Mouse (Mus musculus) cerebral cortex, adult 2 months (tissue): ENCODE measurements around the gene Tnfrsf8.

Experiments used
- WGBS: fragments of 180-500 bp; shearing (Covaris S2); methylation state at CpG from one replicate; pipeline ENCODE4 v1.1.7; 2018; 5-methylcytosine and 5-hydroxymethylcytosine counted together

The Tnfrsf8 gene

GRCm38 (mm10) chr4:145267631-145268110 lies 47.3 kb downstream of the Tnfrsf8 start:
- 51% methylated on average over 4 of the region's 4 CpGs for WGBS

GRCm38 (mm10) chr4:145266505-145266904 lies 48.5 kb downstream of the Tnfrsf8 start:
- 87% methylated on average over 4 of the region's 4 CpGs for WGBS

- 42% methylated on average over 2 of the region's 2 CpGs for WGBS
Observed at GRCm38 (mm10) chr4:145264761-145265160, 50.2 kb downstream of the Tnfrsf8 start.

- WGBS, result 89% methylated on average over 1 of the region's 1 CpGs
Observed at GRCm38 (mm10) chr4:145263583-145263982, 51.4 kb downstream of the Tnfrsf8 start.

GRCm38 (mm10) chr4:145260802-145261201 lies 54.2 kb downstream of the Tnfrsf8 start:
- 76% methylated on average over 5 of the region's 5 CpGs for WGBS

- 81% methylated on average over 5 of the region's 5 CpGs for whole genome bisulfite sequencing
Observed at GRCm38 (mm10) chr4:145257751-145258434, 57.1 kb downstream of the Tnfrsf8 start.

- WGBS, result 89% methylated on average over 5 of the region's 5 CpGs
Observed at GRCm38 (mm10) chr4:145256144-145256543, 58.8 kb downstream of the Tnfrsf8 start.

- WGBS, result 25% methylated on average over 13 of the region's 13 CpGs
Observed at GRCm38 (mm10) chr4:145254418-145254817, 60.5 kb downstream of the Tnfrsf8 start.

GRCm38 (mm10) chr4:145252611-145253010 lies 62.4 kb downstream of the Tnfrsf8 start:
- WGBS, result 90% methylated on average over 8 of the region's 8 CpGs

GRCm38 (mm10) chr4:145251546-145251945 lies 63.4 kb downstream of the Tnfrsf8 start:
- WGBS, result 93% methylated on average over 4 of the region's 4 CpGs

GRCm38 (mm10) chr4:145250002-145250401 lies 65.0 kb downstream of the Tnfrsf8 start:
- 82% methylated on average over 4 of the region's 4 CpGs for WGBS

GRCm38 (mm10) chr4:145247556-145247955 lies 67.4 kb downstream of the Tnfrsf8 start:
- 83% methylated on average over 2 of the region's 2 CpGs for WGBS

- 2% methylated on average over 47 of the region's 47 CpGs for WGBS
Observed at GRCm38 (mm10) chr4:145246173-145247011, 68.6 kb downstream of the Tnfrsf8 start, which contains the start of gene Tnfrsf1b. Tnfrsf1b (minus strand) TSS chr4:145246870.

- WGBS, result 90% methylated on average over 3 of the region's 3 CpGs
Observed at GRCm38 (mm10) chr4:145245581-145245980, 69.4 kb downstream of the Tnfrsf8 start.

GRCm38 (mm10) chr4:145244676-145245075 lies 70.3 kb downstream of the Tnfrsf8 start:
- 93% methylated on average over 2 of the region's 2 CpGs for WGBS

GRCm38 (mm10) chr4:145242719-145243350 lies 72.1 kb downstream of the Tnfrsf8 start:
- 70% methylated on average over 1 of the region's 1 CpGs for WGBS

GRCm38 (mm10) chr4:145240723-145241231 lies 74.2 kb downstream of the Tnfrsf8 start:
- 74% methylated on average over 4 of the region's 4 CpGs for WGBS

- WGBS, result 47% methylated on average over 4 of the region's 4 CpGs
Observed at GRCm38 (mm10) chr4:145239049-145239830, 75.7 kb downstream of the Tnfrsf8 start.

GRCm38 (mm10) chr4:145236027-145236426 lies 78.9 kb downstream of the Tnfrsf8 start:
- WGBS, result 80% methylated on average over 7 of the region's 7 CpGs

GRCm38 (mm10) chr4:145233487-145234228 lies 81.3 kb downstream of the Tnfrsf8 start:
- WGBS, result 55% methylated on average over 3 of the region's 3 CpGs
